Mouse (Mus musculus) cerebellum, postnatal 10 days (tissue): ENCODE measurements around the gene Gm20388.

Experiments used
- DNase-seq, 2 experiments: peaks; one replicate each; pipeline ENCODE4 v3.0.0; 2021; ENCODE audit warnings: mixed read lengths in 2 of 2

Gene Gm20388

DNA sequence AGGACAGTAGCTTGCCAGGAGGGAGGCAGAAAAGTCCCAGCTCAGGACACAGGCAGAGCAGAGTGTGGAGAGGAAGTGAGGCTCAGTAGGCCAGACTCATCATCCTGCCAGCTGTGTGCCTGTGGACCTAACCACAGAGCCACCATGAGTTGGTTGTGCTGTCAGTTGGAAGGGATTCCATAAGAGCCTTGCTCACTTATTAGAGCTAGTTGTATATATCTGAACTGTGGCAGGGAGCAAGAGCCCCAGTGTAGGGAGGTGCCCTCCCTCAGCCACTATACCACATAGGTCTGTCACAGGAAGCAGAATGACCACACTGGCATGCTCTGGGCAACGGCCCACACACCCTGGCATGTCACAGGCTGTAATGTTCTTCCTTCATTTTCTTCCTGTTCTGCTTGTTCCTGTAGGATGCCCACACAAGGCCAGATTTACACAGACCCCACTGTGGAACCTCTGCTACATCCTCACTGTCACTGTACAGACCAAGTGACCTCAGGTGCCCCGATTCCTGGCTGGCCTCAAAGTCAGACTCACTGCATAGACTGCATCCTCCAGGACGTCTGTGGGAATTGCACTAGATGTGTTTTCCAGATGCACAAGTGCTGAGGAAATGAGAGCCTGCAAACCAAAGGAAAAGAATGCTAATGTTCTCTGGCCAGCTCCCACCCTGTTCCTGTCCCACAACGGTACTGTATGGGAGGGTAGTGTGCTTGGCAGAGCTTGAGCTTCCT is 4155.9 kb downstream of the Gm20388 start:
- no peak for DNase-seq

DNA sequence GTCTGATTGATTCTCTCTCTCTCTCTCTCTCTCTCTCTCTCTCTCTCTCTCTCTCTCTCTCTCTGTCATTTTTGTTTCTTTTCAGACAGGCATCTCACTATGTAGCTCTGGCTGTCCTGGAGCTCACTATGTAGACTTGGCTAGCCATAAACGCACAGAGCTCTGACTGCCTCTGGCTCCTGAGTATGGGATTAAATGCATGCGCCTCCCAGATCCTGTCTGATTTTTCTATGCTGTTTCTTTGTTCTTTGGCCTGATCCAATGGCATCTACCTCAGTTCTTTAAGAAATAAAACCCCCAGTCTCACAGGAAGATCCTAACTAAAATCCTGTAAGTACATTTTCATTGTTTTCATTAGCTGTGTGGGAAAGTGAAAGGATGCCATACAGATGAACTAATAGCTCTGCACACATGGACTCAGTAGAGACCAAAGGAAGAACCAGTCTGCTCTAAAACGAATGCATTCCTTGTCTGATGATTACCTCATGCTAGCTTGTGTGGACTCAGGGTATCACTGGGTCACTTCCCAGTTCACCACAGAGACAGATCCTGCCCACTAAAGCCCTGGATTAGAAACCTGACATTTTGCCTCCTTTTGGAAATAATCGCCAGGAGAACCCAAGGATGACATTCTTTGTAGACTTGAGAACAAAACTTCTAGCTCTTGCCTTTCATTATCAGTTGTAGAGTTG is 4156.6 kb downstream of the Gm20388 start:
- DNase-seq, result no peak

DNA sequence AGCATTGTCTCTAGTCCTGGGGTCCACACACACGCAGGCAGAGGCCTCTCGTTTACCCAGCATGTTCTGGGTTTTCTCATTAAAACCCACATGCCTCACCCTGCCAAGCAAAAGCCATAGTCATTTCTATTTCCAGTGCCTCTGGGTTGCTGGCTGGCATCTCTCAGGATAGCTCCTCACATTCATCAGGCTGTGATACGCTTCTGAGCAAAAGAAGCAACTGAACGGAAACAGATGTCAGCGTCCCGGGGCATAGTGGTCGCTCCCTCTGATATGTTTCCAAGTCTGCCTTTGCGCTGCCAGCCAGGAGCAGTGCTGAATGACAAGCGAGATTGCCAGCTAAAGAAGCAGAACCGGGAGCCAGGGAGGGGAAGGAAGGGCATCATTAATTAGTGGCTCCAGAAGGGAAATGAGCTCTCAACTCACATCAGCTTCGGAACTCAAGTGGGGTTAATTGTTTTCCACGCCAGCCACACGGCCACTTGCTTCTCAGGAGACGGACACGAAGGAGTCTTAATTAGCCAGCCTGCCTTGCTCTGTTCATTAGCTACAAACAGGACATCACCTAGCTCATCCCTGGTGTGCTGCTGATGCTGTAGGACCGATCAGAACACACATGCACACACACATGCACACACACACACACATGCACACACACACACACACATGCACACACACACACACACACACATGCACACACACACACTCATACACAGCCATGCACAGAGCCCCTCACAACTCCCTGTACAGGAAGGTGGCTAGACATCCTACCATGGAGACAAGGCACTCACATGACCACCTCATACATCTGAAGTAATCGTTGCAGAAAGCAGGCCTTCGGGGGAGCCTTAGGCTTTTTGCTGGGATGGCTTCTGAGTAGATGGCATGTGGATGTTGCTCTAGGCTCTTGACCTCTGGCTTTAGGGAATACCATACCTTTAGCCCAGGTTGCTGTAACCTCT is 4160.0 kb downstream of the Gm20388 start:
- DNase-seq, result peak; percentile 86 to 89

DNA sequence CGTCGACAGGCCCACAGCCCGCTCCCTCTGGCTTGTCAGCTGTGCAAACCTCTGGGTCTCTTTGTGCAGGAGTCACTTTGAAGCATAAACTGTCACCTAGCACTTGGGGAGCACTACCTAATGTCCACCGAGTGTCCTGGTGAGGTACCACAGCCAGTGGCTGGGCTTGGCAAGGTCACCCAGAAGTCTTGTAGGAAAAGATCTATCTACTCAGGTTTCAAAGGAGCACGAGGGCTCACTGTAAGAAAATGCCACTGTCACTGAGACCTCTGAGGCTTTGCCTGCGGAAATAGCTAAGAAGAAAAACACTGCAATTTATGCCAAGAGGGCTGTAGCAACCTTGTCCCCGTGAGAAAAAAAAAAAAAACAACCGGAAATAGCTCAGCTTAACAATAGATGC is 4165.3 kb downstream of the Gm20388 start:
- no peak for DNase-seq

DNA sequence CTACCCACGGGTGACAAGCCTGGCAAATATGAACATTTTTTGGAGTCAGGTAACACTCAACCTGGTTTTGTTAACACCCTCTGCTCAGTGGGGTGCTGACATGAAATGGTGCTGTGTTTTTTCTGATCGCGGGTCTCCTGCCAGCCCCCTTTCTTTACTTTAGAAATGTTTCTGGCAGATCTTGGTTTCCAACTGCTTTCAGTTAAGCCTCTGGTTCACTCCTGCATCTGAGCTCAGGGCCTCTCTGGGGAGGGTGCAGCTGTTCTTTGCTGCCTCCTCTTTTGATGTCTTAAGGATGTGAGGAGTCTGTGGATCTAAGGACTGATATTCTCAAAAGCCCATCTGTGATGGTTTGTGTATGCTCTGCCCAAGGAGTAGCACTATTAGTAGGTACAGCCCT is 4165.8 kb downstream of the Gm20388 start:
- DNase-seq, result no peak

DNA sequence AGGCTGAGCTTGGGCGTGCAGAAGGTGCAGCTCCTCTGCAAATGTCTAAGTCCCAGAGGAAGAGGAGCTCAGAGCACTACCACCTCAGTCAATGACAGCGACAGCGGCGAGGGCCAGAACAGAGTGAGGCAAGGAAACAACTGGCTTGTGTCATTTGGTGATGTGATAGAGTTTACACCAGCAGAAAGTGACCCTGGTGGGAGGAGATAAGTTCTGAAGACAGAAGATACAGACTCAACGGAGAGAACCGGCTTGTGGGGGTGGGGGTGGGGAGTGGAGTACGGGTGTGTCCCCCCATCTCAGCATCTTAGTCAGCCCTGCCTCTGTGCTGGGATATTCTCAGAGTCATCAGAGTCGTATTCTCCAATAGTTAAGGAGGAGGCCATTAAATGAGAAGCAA is 4166.7 kb downstream of the Gm20388 start:
- DNase-seq, result no peak

DNA sequence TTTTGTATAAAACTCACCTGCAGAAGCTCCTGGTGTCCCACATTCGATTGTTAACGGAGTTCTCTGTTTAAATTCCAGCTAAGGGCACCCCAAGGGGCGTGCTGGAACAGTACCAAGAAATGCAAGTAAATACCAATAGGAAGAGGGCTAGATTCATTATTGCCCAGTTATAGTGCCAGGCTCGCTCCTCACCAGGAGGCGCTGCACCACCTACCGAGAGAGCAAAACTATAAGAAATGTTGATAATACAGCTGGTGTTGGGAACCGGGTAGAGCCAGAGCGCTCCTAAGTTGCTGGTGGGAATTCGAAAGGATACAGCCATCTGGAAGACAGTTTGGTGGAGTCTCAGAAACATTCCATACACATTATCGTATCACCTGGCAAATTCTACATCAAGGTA is 4167.4 kb downstream of the Gm20388 start:
- peak in 1 of 2 experiments; percentile 35 for DNase-seq

DNA sequence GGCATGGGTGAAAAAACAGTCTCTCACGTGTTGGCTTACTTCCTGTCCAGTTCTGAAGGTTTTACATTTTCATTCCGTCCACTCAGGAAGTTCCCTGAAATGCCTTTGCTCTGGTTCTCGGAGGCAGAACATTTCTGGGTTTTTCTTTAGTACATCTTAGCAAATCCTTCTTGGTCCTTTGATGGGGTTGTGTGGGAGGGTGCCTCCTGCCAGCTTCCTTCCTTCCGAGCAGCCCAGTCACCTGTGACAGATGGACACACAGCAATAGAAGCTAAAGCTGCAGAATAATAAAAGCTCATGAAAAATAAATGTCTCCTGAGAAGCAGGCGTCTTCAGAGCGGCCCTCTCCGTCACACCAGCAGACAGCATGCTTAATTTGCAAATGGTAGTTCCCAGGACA is 4168.3 kb downstream of the Gm20388 start:
- DNase-seq, result no peak

DNA sequence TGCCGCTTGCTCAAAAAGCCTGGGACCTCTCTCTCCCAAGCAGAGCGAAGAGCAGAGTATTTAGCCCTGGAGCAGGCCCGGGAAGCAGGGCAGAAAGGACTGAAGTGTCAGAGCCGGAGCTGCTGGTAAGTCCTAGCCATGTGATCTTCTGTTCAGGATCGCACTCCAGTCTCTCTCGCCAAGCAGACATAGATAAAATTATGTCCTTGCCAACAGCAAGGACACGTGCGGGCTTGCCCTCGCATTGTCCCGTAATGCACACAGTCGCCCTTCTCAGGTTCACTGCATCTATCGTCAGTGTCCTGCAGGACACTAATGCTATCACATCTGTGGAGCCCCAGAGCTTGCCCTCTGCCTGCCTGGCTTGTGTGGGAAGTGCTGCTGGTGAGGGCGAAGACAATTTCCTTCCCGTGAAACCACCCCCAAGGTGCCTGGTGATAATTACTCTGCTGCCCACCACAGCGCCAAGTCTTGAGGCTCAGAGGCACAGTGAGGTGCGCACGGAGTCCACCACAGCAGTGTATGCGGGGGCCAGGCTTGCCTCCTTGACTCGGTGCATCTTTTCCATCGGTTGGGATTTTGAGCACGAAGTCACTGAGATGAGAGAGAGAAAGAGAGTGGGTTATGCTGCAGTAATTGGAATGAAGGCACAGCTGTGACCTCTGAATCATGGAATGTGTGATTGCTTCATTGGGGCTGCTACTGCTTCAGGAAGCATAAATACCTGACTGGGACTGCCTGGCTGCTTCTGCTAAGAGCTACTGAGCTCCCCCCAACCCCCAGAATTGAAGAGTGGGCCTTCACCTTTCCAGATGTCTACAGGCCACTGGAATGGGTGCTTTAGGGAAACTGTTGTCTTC is 4170.1 kb downstream of the Gm20388 start:
- no peak for DNase-seq

DNA sequence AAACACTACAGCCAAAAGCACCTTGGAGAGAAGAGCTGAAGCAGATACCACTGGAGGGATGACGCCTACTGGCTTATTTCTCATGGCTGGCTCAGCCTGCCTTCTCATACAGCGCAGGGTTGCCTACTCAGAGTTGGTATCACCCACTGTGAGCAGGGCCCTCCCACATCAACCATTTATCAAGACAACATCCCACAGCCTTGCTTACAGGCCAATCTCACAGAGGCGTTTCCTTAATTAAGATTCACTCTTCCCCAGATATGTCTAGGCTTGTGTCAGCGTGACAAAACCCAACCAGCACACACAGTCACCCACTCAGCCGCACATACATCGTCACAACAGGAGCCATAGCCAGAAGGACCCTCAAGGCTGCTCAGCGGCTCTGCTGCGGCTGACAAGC is 4172.0 kb downstream of the Gm20388 start:
- no peak for DNase-seq

DNA sequence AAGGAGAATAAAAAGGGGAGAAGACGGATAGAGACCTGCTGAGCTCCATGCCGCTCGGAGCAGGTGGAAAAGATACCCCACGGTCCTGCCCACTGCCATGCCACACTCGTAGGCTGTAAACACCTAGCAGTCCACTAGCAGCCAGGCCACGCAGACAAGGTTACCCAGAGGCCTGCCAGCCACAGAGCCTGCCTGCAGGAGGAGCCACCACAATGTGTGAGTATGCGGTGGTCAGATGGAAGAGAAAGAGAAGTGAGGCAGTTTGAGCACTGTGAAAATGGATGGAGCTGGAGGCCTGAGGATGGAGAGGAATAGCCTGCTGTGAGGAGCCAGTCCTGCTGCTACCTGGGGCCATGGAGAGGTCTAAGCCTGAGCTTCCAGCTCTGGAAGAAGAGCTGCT is 4173.0 kb downstream of the Gm20388 start:
- DNase-seq, result no peak

DNA sequence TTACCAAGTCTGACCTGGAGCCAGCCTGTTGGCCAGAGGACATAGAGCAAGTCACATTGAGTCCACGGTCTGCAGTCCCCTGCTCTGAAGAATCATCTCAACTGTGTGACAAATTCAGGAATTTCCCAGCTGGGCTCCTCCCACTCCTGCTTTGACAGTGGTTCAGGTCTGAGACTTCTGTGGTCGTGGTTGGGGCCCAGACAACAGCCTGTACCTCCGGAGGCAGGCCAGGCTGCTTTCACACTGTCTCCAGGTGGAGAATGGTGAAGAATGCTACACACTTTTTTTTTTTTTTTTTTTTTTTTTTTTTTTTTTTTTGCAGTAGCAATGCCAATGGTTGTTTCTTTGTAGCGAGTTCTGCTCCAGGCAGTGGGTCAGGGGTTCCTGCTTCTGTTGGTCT is 4175.0 kb downstream of the Gm20388 start:
- no peak for DNase-seq

DNA sequence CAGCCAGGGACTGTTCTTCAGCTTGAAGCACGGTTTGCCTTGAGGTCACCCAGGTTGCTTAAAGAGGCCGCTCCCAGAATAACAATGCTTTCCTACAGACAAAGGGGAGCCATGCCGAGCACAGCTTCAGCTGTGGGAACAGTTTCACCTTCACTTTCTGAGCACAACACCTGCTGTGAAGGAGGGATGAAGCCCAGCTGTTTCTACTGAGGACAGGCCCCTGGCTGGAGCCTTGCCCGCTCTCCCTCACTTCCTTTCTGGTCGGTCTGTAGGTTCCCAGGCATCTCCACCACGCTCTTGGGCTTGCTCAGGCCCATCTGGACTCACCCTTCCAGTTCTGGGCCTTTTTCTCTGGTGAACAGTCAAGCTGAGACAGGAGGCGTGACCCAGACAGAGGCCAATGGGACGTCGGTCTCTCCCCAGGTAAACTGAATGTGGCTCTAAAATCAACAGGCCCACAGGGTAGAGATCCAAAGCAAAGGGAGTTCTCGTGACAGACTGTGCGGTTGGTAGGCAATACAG is 4177.5 kb downstream of the Gm20388 start:
- DNase-seq, result peak in 1 of 2 experiments; percentile 20

DNA sequence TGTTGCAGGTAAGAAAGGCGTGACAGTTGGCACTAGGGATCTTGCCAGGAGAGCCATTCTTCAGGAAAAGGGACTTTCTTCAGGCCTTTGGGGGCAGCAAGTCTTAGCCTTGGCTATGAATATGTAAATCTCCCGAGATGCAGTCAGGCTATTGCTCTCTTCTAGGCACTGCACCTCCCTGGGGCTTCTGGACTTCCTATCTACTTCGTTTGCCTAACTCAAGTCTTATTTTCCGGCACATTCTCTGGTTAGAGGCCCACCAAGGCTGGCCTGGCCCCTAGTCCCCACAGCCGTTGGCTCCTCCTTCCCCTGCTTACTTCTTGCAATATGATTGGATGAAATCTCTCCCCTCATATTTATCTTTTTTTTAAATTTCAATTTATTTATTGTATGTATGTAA is 4178.4 kb downstream of the Gm20388 start:
- no peak for DNase-seq

DNA sequence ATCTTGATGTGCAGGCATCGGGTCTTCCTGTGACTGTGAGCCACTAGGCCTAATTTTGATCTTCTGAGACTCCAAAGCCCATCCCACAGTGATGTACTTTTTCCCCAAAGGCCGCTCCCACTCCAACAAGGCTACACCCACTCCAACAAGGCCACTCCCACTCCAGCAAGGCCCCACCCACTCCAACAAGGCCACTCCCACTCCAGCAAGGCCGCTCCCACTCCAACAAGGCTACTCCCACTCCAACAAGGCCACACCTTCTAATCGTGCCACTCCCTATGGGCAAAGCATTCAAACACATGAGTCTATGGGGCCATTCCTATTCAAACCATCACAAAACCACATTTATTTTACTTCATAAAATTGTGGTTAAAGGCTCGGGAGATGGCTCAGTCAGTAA is 4179.8 kb downstream of the Gm20388 start:
- no peak for DNase-seq

DNA sequence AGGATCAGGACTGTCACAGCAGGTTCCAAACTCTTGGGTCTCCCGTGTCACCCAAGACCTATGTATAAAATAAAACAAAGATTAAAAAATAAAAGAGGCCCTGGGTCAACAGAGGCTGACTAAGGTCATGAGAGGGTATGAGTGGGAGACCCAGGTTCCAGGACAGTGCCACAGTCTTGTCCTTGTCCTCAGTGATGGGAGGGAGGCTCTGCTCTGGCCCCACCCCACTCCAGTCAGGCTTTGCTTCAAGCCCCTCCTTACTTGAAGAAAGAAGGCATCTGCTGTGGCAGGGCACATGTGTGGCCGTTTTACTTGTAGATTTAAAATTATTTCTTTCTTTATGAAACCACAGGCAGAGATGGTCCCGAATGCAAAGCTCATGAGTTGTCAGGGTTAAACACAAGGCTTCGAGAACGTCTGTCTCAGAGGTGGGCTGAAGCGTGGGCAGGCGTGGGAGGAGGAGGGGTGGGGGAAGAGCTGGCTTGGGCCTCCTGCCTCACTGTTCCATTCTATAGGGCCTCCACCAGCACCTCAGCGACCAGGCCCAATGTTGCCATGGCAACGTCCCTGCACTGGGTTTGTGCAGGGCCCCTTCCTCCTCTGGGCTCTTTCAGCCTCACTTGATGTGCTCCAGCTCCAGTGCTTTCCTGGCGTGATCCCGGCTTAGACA is 4188.4 kb downstream of the Gm20388 start:
- DNase-seq, result peak; percentile 40 to 59

DNA sequence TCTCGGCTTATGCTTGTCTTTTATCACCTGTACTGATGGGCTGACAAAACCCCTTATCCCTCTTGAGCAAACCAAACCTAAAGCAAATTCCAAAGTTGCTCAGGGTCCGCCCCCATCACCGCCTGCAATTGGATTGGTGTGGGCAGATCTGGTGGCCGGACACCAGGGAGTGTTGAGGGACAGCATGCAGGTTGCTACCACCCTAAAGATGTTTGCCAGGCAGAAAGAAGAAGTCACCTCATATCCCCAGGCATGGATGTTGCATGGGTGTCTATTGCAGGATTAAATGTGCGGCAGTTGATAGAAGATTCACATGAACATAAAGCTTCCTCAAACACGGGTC is 4189.0 kb downstream of the Gm20388 start:
- DNase-seq, result no peak

DNA sequence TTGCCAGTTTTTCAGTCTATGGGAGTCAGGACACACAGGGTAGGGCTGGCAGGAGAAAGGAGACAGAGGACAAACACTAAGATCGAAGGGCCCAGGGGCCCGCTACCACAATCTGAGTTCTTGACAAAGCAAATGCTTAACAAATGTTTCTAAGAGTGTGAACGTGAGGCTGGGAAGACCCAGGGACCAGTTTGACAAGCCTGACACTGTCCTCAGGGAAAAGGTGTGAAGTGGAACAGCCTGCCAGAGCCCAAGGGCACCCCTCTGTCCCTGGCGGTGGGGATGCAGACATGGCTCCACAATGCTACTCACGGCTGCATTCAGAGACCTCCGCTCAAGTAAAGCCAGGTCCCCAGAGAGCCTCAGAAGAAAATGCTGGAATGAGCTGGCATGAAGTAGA is 4195.2 kb downstream of the Gm20388 start:
- no peak for DNase-seq

DNA sequence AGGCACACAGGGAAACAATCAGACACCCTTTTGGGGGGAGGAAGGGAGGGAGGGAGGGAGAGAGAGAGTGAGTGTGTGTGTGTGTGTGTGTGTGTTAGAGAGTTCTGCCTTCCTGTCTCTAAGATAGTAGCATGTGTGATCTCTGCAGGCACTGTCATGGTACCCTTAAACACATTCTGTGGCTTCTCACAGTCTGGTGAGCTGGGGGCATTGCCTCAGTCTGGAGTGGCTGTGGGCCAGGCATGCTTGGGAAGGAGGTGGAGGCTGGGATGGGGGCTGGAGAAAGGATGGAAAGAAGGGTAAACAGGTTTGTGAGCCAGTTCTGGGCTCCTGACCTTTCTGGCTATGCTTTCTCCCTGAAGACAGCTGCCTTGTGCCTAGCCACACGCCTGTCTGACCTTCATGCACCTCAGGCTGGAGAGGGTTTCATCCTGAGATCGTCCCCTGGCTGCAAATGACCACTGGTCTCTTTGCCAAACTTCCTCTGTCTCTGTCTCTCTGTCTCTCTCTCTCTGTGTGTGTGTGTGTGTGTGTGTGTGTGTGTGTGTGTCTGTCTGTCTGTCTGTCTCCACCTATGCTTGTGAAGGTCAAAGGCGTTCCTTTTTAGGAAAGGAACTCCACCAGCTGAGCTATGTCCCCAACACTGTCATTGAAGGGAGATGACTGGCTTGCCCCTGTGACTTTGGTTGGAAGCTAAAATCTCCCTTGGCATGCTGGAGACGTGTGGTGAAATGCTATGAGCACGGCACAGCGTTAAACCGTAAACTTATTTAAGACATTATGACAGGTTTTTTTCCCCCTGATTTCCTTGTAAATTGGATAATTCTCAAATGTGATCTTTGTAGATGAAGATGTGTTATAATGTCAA is 4195.9 kb downstream of the Gm20388 start:
- peak; percentile 44 to 45 for DNase-seq

DNA sequence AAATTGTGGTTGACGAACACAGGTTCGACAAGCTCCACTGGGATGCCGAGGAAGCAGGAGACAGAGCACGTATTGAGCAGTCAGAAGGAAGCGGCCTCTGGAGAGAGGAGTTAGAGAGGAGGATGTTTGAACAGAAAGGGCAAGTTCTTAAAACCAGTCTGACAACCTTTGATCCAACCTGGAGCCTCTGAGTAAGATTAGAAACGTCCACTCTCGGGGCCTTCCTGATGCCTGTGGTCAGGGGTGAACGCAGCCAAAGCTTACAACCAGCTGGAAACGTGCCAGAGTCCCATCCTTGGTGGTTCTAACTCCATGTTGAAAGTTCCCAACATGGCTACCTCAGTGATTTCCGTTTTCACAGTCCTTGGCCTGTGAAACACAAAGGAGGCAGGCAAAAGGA is 4202.5 kb downstream of the Gm20388 start:
- DNase-seq, result no peak

DNA sequence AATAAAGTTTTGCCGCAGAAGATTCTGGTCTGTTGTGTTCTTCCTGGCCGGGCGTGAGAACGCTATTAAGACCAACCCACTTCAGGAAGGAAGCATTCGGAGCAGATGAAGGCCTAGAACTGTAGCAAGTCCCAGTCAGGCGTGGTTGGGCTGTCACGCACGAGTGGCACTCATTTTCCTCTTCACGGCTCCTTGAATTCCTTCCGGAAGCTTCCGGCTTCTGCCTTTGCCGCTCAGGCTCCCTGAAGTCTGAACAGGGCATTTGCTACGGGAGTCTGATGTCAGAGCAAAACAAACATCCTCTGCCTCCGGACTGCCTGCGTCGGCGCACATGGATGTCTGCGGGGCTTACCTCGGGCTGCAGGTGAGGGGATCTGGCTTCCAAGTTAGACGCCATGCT is 4214.6 kb downstream of the Gm20388 start:
- no peak for DNase-seq
